Mouse (Mus musculus): ENCODE measurements around the gene Cryl1.

- no peak for TF ChIP-seq EP300 (IDR thresholded peaks at IDR 0.05; ENCODE audit: insufficient read depth, low read depth, low read length)
- no peak for TF ChIP-seq POLR2A (IDR thresholded peaks at IDR 0.05; ENCODE audit: insufficient read depth, low read depth, low read length)
- no peak for TF ChIP-seq CTCF (IDR thresholded peaks at IDR 0.05)
Observed at GRCm38 (mm10) chr14:57392278-57392677, 6.1 kb downstream of the Cryl1 start.
